Mouse (Mus musculus): ENCODE results near the gene Acss3. TPM values are rescaled to one million over a fixed set of nuclear protein-coding genes. Genes with fewer than 3 reads are reported as not detected.

The Acss3 gene
- 0.26 TPM for polyA plus RNA-seq (2015; fragmentation: Illumina TruSeq; extraction: RNeasy Lipid Tissue Mini Kit (QIAGEN cat#74804); ENCODE audit: insufficient read depth, low replicate concordance)

GRCm38 (mm10) chr10:107123529-107124335 is at the start of gene Acss3:
Acss3 (minus strand) TSS chr10:107123668.

Other genes starting within 250 kb of the Acss3 start
- not detected for gene Lin7a, start 148.0 kb upstream of the Acss3 start, polyA plus RNA-seq (2015; fragmentation: Illumina TruSeq; extraction: RNeasy Lipid Tissue Mini Kit (QIAGEN cat#74804); ENCODE audit: insufficient read depth, low replicate concordance)